Mouse (Mus musculus): ENCODE results near the gene Olfr549. TPM values are rescaled to one million over a fixed set of nuclear protein-coding genes. Genes with fewer than 3 reads are reported as not detected.

The Olfr549 gene
- polyA plus RNA-seq, 1 experiment from 2014 or later = not detected

DNA sequence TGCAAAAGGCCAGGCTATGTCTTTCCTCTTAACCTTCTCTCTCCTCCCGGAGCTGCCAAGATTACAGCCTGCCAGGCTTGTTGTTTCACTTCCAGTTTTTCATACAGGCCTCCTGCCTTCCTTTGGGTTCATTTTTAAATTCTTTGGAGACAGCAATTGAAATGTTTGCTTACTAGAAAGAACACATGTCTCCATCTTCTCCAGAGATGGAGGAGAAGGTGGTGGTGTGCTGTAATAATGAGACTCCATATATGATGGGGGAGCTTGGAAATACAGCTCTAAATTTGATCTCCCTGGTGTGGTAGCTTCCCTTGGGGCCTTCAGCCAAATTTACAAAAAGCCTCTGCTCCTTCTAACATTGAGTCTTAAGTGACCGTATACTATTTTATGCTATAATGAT is 9.1 kb upstream of the Olfr549 start, which contains the start of gene Olfr548-ps1:
Gene Olfr548-ps1 (plus strand): TSS at position 301 of the 400 bp plus-strand sequence.
- Histone ChIP-seq H3K4me3 (replicated peaks) (no peak within 1 kb of the TSS), H3K36me3 (replicated peaks) (no peaks in the 10 kb centered on the region), H3K27ac (no peak within 1 kb of the TSS), H3K9ac (no peak within 1 kb of the TSS), H3K27me3 (no peaks in the 10 kb centered on the region), H3K4me1 (no peaks in the 10 kb centered on the region), H3K9me3 (no peaks in the 10 kb centered on the region), H3K4me2 (no peak within 1 kb of the TSS)
- no peak for ATAC-seq (ENCODE audit: low FRiP score)
- WGBS = 84% methylated on average over 2 of the region's 2 CpGs

DNA sequence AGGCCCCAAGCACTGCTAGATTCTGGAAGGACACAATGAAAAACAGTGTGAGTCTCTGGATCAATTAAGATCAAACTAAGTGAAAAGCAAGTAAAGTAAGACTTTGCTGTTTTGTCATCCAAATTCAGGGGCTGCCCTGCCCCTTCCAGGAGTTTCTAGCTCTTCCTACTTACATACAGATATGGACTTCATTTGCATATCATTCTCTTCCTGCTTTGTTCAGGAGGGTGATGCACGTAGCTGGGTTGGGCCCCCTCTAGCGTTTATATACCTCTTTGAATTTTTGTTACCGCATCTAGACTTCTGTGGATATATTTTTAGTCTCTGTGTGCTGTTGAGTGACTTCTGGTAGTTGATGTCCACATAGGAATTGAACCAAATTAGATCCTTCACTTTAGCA is 8.4 kb upstream of the Olfr549 start:
- WGBS = 66% methylated on average over 3 of the region's 3 CpGs
- H3K36me3 ChIP-seq (replicated peaks) = no peaks in the 10 kb centered on the region
- H3K27ac ChIP-seq = no peak overlapping the region
- no peak for ATAC-seq (ENCODE audit: low FRiP score)
- H3K4me2 ChIP-seq = no peak overlapping the region
- no peaks in the 10 kb centered on the region for H3K9me3 ChIP-seq
- no peak overlapping the region for H3K9ac ChIP-seq
- H3K4me3 ChIP-seq (replicated peaks) = no peak overlapping the region
- no peaks in the 10 kb centered on the region for H3K27me3 ChIP-seq
- H3K4me1 ChIP-seq = no peaks in the 10 kb centered on the region

DNA sequence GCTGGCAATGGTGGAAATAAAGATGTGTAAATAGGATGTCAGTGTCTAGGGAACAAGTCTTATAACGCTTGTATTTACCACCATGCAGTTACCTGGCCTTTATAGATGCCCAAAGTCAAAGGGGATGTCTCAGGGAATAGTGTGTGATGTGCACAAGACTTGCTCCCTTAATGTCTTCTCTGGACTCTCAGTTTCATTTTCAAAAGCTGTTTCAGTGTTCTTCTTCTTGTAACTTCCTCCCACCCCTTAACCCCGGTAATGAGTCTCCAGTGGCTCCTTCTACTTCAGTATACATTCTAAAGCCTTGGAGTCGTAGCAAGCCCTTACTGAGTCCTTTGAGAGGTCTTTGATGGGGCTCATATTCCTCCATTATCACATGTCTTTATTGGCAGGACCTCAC is 3.6 kb downstream of the Olfr549 start:
- 76% methylated on average over 3 of the region's 3 CpGs for WGBS
- H3K27ac ChIP-seq = no peak overlapping the region
- no peaks in the 10 kb centered on the region for H3K9me3 ChIP-seq
- H3K27me3 ChIP-seq = no peaks in the 10 kb centered on the region
- H3K4me3 ChIP-seq (replicated peaks) = no peak overlapping the region
- no peak overlapping the region for H3K9ac ChIP-seq
- ATAC-seq (ENCODE audit: low FRiP score) = no peak
- no peaks in the 10 kb centered on the region for H3K4me1 ChIP-seq
- no peaks in the 10 kb centered on the region for H3K36me3 ChIP-seq (replicated peaks)
- H3K4me2 ChIP-seq = no peak overlapping the region

DNA sequence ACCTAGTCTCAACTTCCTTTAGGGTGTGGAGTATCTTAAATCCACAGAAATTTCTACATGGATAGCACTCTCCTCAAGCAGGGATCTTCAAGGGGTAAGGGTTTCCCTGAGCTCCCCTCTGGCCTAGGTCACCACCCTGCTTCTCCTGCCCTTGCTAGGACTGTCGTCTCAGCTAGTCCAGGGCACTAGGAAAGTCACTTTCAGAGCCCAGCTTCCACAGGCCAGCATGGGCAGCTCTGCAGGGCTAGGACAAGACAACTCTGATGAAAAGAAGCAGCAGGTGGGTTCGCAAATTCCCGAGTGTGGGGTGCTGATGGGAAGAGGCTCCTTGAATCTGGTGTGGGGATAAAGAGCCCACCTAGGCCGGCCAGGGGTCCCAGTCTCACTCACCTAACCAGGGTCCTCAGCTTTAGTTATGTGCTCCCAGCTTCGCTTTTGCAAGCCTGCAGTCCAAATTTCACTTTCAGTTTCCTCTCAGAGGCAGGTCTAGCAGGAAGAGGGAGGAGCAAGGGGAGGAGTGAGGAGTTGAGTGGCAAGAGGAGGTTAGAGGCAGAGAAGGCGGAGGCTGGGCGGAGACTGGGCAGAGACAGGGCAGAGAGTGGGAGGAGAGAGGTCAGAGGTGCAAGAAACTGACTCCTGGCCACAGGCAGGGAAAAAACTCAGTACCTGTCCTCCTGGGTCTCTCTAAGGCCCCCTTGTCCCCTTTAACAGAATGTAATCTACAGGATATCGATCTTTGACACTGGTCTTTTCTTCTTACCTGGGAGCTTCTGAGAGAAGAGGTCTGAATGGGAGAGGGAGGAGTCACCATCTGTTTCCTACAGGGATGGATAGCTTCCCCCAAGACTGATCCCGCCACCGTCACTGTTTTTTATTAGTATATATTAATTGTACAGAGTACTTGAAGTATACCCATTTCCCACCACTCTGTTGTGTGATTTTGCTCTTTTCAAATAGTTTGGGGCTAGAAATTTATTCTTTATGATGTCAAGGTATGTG is 15.6 kb downstream of the Olfr549 start, which contains the start of gene Trim21:
Gene Trim21 (minus strand): TSS at position 488 of the 999 bp plus-strand sequence.
- Histone ChIP-seq H3K4me2 (peak within 1 kb of the TSS; percentile 42), H3K9ac (no peak within 1 kb of the TSS)
- ATAC-seq (ENCODE audit: low FRiP score) = no peak; the same call in 1 of the 2 replicates

DNA sequence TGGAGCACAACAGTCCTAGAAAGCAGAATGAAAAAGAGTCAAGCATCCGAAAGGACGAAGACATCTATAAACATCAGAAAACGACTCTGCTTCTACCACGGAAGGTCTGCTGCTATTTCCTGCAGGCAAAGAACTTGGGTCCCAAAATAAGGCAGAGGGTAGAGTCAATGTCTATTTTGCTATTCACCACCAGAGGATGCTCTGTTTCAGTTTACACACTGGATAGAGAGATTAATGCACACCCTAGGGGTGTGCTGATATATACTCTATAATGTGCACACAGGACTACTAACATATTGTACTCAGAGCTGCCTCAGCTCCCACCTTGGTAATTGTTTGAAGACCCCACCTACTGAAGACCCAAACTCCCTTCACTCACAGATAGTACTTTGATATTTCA is 16.5 kb downstream of the Olfr549 start:
- H3K36me3 ChIP-seq (replicated peaks) = no peaks in the 10 kb centered on the region
- 0 out of 2 replicates have a peak, but pooled peaks cover 6% of the 10 kb centered on the region for H3K4me1 ChIP-seq
- 92% methylated on average over 4 of the region's 4 CpGs for WGBS

More for the DNA sequence above, 15.6 kb downstream of the Olfr549 start, which contains the start of gene Trim21:
- no peak within 1 kb of the TSS for H3K27ac ChIP-seq
- WGBS = 28% methylated on average over 10 of the region's 10 CpGs
- no peaks in the 10 kb centered on the region for H3K9me3 ChIP-seq
- H3K4me3 ChIP-seq (replicated peaks) = peak within 1 kb of the TSS; percentile 32
- H3K27me3 ChIP-seq = no peaks in the 10 kb centered on the region
- H3K36me3 ChIP-seq (replicated peaks) = no peaks in the 10 kb centered on the region
- peaks cover 6% of the 10 kb centered on the region; the same call in 1 of the 2 replicates for H3K4me1 ChIP-seq

DNA sequence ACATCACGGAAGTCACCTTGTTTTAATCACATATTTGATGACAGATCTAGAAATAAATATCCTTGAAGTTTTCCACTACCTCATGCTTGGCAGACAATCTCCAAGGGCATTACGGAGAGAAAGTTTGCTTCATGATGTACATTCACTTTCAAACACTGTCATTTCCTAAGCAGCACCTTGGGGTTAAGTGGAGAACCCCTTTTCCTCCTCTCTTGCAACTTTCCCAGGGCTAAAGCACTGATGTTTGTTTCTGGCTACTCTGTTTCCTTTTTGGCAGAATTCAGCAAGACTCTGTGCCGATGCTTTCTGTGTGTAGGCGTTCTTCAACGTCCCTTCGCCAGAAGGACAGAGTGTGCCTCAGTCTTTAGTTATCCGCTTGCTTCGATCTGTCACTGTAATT is 21.5 kb downstream of the Olfr549 start, which contains the start of gene Olfr550:
Gene Olfr550 (plus strand): TSS at position 301 of the 400 bp plus-strand sequence.
- Histone ChIP-seq H3K27me3 (no peaks in the 10 kb centered on the region), H3K9me3 (no peaks in the 10 kb centered on the region), H3K9ac (no peak within 1 kb of the TSS), H3K4me3 (replicated peaks) (no peak within 1 kb of the TSS), H3K4me2 (no peak within 1 kb of the TSS), H3K36me3 (replicated peaks) (no peaks in the 10 kb centered on the region), H3K27ac (no peak within 1 kb of the TSS), H3K4me1 (peaks cover 8% of the 10 kb centered on the region; the same call in 1 of the 2 replicates)
- ATAC-seq (ENCODE audit: low FRiP score) = no peak
- 91% methylated on average over 8 of the region's 8 CpGs for WGBS

More for the DNA sequence above, 16.5 kb downstream of the Olfr549 start:
- H3K9me3 ChIP-seq = no peaks in the 10 kb centered on the region
- ATAC-seq (ENCODE audit: low FRiP score) = no peak
- H3K4me3 ChIP-seq (replicated peaks) = no peak overlapping the region
- no peak overlapping the region for H3K9ac ChIP-seq
- H3K27ac ChIP-seq = no peak overlapping the region
- no peaks in the 10 kb centered on the region for H3K27me3 ChIP-seq
- no peak overlapping the region for H3K4me2 ChIP-seq

DNA sequence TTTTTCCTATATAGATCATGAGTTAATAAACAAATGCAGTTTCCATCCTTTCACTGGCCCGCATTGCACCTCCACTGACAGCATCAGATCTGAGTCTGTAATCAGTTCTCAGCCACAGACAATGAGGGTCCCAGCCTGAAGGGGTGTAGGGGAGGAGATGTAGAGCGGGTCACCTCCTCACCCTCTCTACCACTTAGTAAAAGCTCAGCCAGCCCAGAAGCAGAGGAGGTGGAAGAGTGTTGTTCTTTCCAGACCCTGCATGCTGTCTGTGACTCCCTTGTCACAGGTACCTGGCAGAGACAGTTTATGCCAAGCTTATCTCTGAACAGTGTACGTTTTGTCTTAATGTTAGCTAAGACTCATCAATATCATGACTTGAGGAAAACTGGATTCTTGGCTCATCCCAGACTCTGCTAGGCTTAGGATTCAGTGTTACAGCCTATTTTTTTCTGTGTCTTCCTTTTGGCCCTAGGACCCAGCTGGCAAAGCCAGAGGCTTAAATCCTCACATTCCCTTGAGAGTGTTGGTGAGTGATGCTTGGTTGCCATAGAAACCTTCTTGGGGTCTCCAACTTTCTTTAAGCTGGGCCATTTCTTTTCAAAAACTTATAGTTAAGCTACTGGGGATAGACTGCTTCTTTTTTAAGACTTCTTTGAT is 23.6 kb downstream of the Olfr549 start:
- WGBS = 69% methylated on average over 3 of the region's 3 CpGs
- Histone ChIP-seq H3K4me2 (no peak overlapping the region), H3K4me3 (replicated peaks) (no peak overlapping the region), H3K27ac (no peak overlapping the region), H3K4me1 (peaks cover 8% of the 10 kb centered on the region; the same call in 1 of the 2 replicates), H3K27me3 (no peaks in the 10 kb centered on the region), H3K9ac (no peak overlapping the region), H3K9me3 (no peaks in the 10 kb centered on the region), H3K36me3 (replicated peaks) (no peaks in the 10 kb centered on the region)
- ATAC-seq (ENCODE audit: low FRiP score) = peak; percentile 46; the same call in 1 of the 2 replicates

DNA sequence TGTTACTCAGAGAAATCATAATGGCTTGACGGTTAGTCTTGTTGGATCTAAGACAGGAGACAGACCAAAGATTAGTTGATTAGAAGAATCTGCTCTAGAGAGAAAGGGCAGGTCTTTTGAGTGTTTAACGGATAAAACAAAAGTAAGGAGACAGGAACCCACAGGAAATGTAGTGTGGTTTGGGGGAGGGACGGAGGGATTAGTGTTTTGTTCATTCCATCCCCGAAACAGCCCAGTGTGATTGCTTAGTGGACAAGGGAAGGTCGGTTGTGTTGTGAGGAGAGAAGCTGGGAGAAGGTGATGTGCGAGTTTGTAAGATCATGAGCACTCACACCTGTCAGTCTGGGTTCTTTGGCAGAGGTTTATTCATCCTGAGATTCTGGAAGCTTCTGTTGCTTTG is 26.3 kb downstream of the Olfr549 start:
- Histone ChIP-seq H3K4me3 (replicated peaks) (no peak overlapping the region), H3K4me1 (peaks cover 8% of the 10 kb centered on the region; the same call in 1 of the 2 replicates), H3K9me3 (no peaks in the 10 kb centered on the region), H3K27ac (no peak overlapping the region), H3K27me3 (no peaks in the 10 kb centered on the region), H3K4me2 (no peak overlapping the region), H3K36me3 (replicated peaks) (no peaks in the 10 kb centered on the region), H3K9ac (no peak overlapping the region)
- whole genome bisulfite sequencing = 44% methylated on average over 6 of the region's 6 CpGs
- ATAC-seq (ENCODE audit: low FRiP score) = no peak

DNA sequence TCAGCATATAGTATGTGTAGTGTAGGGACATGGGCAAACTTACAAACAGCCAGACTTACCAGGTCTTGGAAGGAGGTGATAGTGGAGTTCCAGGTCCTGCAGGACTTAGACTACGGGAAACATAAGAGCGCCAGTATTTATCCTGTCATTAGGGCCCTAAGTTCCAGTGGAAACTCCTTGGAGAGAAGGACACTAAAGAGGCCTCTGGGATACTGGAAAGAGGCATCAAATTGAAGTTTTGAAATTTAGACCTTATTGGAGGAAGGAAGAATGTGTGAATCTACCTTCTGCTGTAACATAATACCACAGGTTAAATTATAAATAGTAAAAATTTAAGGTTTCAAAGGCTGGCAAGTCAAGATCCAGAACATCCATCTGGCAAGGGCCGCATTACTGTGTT is 42.1 kb downstream of the Olfr549 start, which contains the start of gene Olfr551:
Gene Olfr551 (minus strand): TSS at position 101 of the 400 bp plus-strand sequence.
- H3K4me1 ChIP-seq = no peaks in the 10 kb centered on the region
- H3K4me3 ChIP-seq (replicated peaks) = no peak within 1 kb of the TSS
- ATAC-seq (ENCODE audit: low FRiP score) = no peak
- no peaks in the 10 kb centered on the region for H3K36me3 ChIP-seq (replicated peaks)
- 98% methylated on average over 3 of the region's 3 CpGs for WGBS
- no peak within 1 kb of the TSS for H3K4me2 ChIP-seq
- H3K27me3 ChIP-seq = no peaks in the 10 kb centered on the region
- no peak within 1 kb of the TSS for H3K9ac ChIP-seq
- H3K27ac ChIP-seq = no peak within 1 kb of the TSS
- H3K9me3 ChIP-seq = no peaks in the 10 kb centered on the region

DNA sequence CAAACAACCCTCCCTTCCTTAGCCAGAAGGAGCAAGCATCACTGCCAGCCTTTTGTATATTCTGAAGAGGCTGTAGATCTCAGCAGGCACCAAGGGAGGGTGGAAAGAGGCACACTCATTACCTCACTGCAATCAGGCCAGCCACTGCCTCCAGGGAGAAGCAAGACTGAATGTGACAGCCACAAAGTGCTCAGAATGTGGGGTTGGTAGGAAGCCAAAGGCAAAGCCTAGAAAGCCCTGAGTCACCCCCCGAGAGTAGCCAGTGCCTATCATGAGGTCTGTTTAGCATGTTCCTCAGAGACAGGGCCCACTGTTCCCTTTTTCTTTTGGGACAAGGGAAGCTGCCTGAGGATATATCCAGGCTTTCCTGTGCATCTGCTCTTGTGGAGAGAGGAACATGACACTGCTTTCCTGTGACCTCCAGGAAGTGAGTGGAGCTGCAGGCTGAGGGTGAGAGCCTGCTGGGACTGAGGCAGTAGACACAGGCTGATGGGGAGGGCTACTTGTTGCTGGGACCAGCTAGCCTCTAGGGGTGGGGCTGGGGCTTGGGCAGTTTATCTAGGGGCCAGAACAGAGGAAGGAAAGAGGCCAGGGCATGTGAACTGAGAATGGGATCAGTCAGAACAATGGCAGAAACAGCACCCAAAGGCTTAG is 47.8 kb downstream of the Olfr549 start, which contains the start of gene Olfr552:
Gene Olfr552 (plus strand): TSS at position 393 of the 654 bp plus-strand sequence.
- H3K27me3 ChIP-seq = no peaks in the 10 kb centered on the region
- no peak within 1 kb of the TSS for H3K4me3 ChIP-seq (replicated peaks)
- no peaks in the 10 kb centered on the region for H3K9me3 ChIP-seq
- H3K4me2 ChIP-seq = no peak within 1 kb of the TSS
- ATAC-seq (ENCODE audit: low FRiP score) = no peak
- H3K36me3 ChIP-seq (replicated peaks) = no peaks in the 10 kb centered on the region
- no peaks in the 10 kb centered on the region for H3K4me1 ChIP-seq
- no peak within 1 kb of the TSS for H3K9ac ChIP-seq
- 75% methylated on average over 1 of the region's 1 CpGs for WGBS
- no peak within 1 kb of the TSS for H3K27ac ChIP-seq
